Comparison of ENCODE assay signal across 8 mouse cellular contexts in genomic region chr7:30195461-30195860, GRCm38 (mm10). TPM values are rescaled to one million over a fixed set of nuclear protein-coding genes. Genes with fewer than 3 reads are reported as not detected.
DNase-seq lines count a peak whose midpoint lies in the region; ATAC-seq and TF ChIP-seq lines count a peak whose summit lies in the region.

No protein-coding gene starts in this region.

- DNase-seq in kidney, adult 9 months = no peak
- no peak for DNase-seq in hindbrain, postnatal 0 days (ENCODE audit: low spot score)
- DNase-seq in embryo, embryonic 10 days (ENCODE audit: low spot score) = no peak
- DNase-seq in thymus, postnatal 25 days = no peak
- no peak for DNase-seq in retina, embryonic 14.5 days (ENCODE audit: low spot score)

- H3K27ac ChIP-seq in kidney, embryonic 14.5 days (ENCODE audit: low read depth, low read length) = peak overlapping the region; percentile 24; the same call in 1 of the 2 replicates
- no peak overlapping the region for H3K27ac ChIP-seq in embryonic facial prominence, embryonic 12.5 days
- 0 out of 2 replicates have a peak overlapping the region, but pooled peaks have one; percentile 87 for H3K27ac ChIP-seq in hindbrain, postnatal 0 days
- H3K27ac ChIP-seq in midbrain, embryonic 16.5 days (ENCODE audit: low read length) = no peak overlapping the region; the same call in 1 of the 2 replicates

- H3K27me3 ChIP-seq in kidney, embryonic 14.5 days (ENCODE audit: control insufficient read depth, insufficient read depth, low read length) = no peaks in the 10 kb centered on the region
- H3K27me3 ChIP-seq in embryonic facial prominence, embryonic 12.5 days = no peaks in the 10 kb centered on the region
- H3K27me3 ChIP-seq in hindbrain, postnatal 0 days (ENCODE audit: insufficient read depth, low read length) = no peaks in the 10 kb centered on the region
- no peaks in the 10 kb centered on the region for H3K27me3 ChIP-seq in midbrain, embryonic 16.5 days (ENCODE audit: control insufficient read depth, insufficient read depth, low read depth, low read length)

- H3K36me3 ChIP-seq in kidney, embryonic 14.5 days (ENCODE audit: control insufficient read depth, insufficient read depth, low read length) = peaks cover 20% of the 10 kb centered on the region
- H3K36me3 ChIP-seq in embryonic facial prominence, embryonic 12.5 days = peaks cover 19% of the 10 kb centered on the region
- H3K36me3 ChIP-seq in hindbrain, postnatal 0 days (ENCODE audit: insufficient read depth, low read length) = peaks cover 12% of the 10 kb centered on the region
- H3K36me3 ChIP-seq in midbrain, embryonic 16.5 days (ENCODE audit: control insufficient read depth, insufficient read depth, low read length) = peaks cover 8% of the 10 kb centered on the region

- H3K9ac ChIP-seq in kidney, embryonic 14.5 days (ENCODE audit: low read depth, low read length) = 0 out of 2 replicates have a peak overlapping the region, but pooled peaks have one; percentile 87
- H3K9ac ChIP-seq in embryonic facial prominence, embryonic 12.5 days = no peak overlapping the region
- peak overlapping the region; percentile 83; the same call in 1 of the 2 replicates for H3K9ac ChIP-seq in hindbrain, postnatal 0 days (replicated peaks; ENCODE audit: low read length)
- peak overlapping the region; percentile 87; the same call in 1 of the 2 replicates for H3K9ac ChIP-seq in midbrain, embryonic 16.5 days (ENCODE audit: low read depth, low read length)

- H3K4me3 ChIP-seq in kidney, embryonic 14.5 days (ENCODE audit: low read length) = no peak overlapping the region; the same call in 1 of the 2 replicates
- no peak overlapping the region for H3K4me3 ChIP-seq in embryonic facial prominence, embryonic 12.5 days
- 0 out of 2 replicates have a peak overlapping the region, but pooled peaks have one; percentile 85 for H3K4me3 ChIP-seq in hindbrain, postnatal 0 days (ENCODE audit: low read length)
- peak overlapping the region; percentile 83; the same call in 1 of the 2 replicates for H3K4me3 ChIP-seq in midbrain, embryonic 16.5 days (ENCODE audit: low read depth, low read length)

- WGBS in kidney, embryonic 14.5 days = 67% methylated on average over 6 of the region's 6 CpGs
- WGBS in embryonic facial prominence, embryonic 12.5 days = 71% methylated on average over 6 of the region's 6 CpGs
- WGBS in hindbrain, postnatal 0 days = 76% methylated on average over 6 of the region's 6 CpGs
- WGBS in midbrain, embryonic 16.5 days = 75% methylated on average over 6 of the region's 6 CpGs

- TF ChIP-seq CTCF in hindbrain, postnatal 0 days (IDR thresholded peaks at IDR 0.05; ENCODE audit: low read depth) = no peak

- peaks cover 15% of the 10 kb centered on the region for H3K4me1 ChIP-seq in kidney, embryonic 14.5 days (ENCODE audit: control insufficient read depth, insufficient read depth, low read length)
- peaks cover 22% of the 10 kb centered on the region for H3K4me1 ChIP-seq in embryonic facial prominence, embryonic 12.5 days
- 0 out of 2 replicates have a peak, but pooled peaks cover 4% of the 10 kb centered on the region for H3K4me1 ChIP-seq in hindbrain, postnatal 0 days (ENCODE audit: insufficient read depth, low read length)
- H3K4me1 ChIP-seq in midbrain, embryonic 16.5 days (ENCODE audit: control insufficient read depth, insufficient read depth, low read length) = peaks cover 16% of the 10 kb centered on the region

- peak overlapping the region; percentile 77 for H3K4me2 ChIP-seq in kidney, embryonic 14.5 days (replicated peaks; ENCODE audit: low read depth, low read length)
- peak overlapping the region; percentile 79 for H3K4me2 ChIP-seq in embryonic facial prominence, embryonic 12.5 days (replicated peaks)
- H3K4me2 ChIP-seq in hindbrain, postnatal 0 days (ENCODE audit: low read depth, low read length) = peak overlapping the region; percentile 68
- H3K4me2 ChIP-seq in midbrain, embryonic 16.5 days (ENCODE audit: low read length) = peak overlapping the region; percentile 65

- no peaks in the 10 kb centered on the region for H3K9me3 ChIP-seq in kidney, embryonic 14.5 days (ENCODE audit: control insufficient read depth, low read length)
- no peaks in the 10 kb centered on the region for H3K9me3 ChIP-seq in embryonic facial prominence, embryonic 12.5 days
- H3K9me3 ChIP-seq in hindbrain, postnatal 0 days (ENCODE audit: low read length) = no peaks in the 10 kb centered on the region
- H3K9me3 ChIP-seq in midbrain, embryonic 16.5 days (replicated peaks; ENCODE audit: control insufficient read depth, low read length, poor library complexity, severe bottlenecking) = no peaks in the 10 kb centered on the region

- no peak for ATAC-seq in kidney, embryonic 14.5 days (ENCODE audit: low FRiP score, low TSS enrichment)
- ATAC-seq in embryonic facial prominence, embryonic 12.5 days (ENCODE audit: insufficient number of reproducible peaks, insufficient read depth, low FRiP score, low TSS enrichment) = no peak
- ATAC-seq in hindbrain, postnatal 0 days = no peak
- ATAC-seq in midbrain, embryonic 16.5 days = no peak

RNA-seq across cellular contexts. Expression of gene Capns1, which starts 3.1 kb away (rescaled TPM):
- 83.1 and 120 TPM in 2 replicates for polyA plus RNA-seq in kidney, embryonic 14.5 days (2014; fragmentation: Nextera tagmentation; extraction: Ambion mirVana)
- polyA plus RNA-seq in embryonic facial prominence, embryonic 12.5 days (2016; fragmentation: Nextera tagmentation; extraction: Ambion mirVana) = 80.5 and 86.6 TPM in 2 replicates
- total RNA-seq in hindbrain, postnatal 0 days (2014; rRNA removed) = 289 and 322 TPM in 2 replicates
- polyA plus RNA-seq in hindbrain, postnatal 0 days (2015; fragmentation: Nextera tagmentation; extraction: Ambion mirVana) = 83.8 and 84.6 TPM in 2 replicates
- polyA plus RNA-seq in midbrain, embryonic 16.5 days (2015; fragmentation: Nextera tagmentation; extraction: Ambion mirVana) = 64.8 and 65.3 TPM in 2 replicates

RNA-seq across cellular contexts. Expression of gene Cox7a1, which starts 11.5 kb away (rescaled TPM):
- 4.5 TPM in 2 replicates for polyA plus RNA-seq in kidney, embryonic 14.5 days (2014; fragmentation: Nextera tagmentation; extraction: Ambion mirVana)
- 4.2 and 4.7 TPM in 2 replicates for polyA plus RNA-seq in embryonic facial prominence, embryonic 12.5 days (2016; fragmentation: Nextera tagmentation; extraction: Ambion mirVana)
- not detected in 2 replicates for total RNA-seq in hindbrain, postnatal 0 days (2014; rRNA removed)
- 8.1 and 9.7 TPM in 2 replicates for polyA plus RNA-seq in hindbrain, postnatal 0 days (2015; fragmentation: Nextera tagmentation; extraction: Ambion mirVana)
- polyA plus RNA-seq in midbrain, embryonic 16.5 days (2015; fragmentation: Nextera tagmentation; extraction: Ambion mirVana) = 5.9 and 8.5 TPM in 2 replicates

RNA-seq across cellular contexts. Expression of gene Zfp146, which starts 25.9 kb away (rescaled TPM):
- polyA plus RNA-seq in kidney, embryonic 14.5 days (2014; fragmentation: Nextera tagmentation; extraction: Ambion mirVana) = 20.2 and 23.0 TPM in 2 replicates
- 17.2 and 20.6 TPM in 2 replicates for polyA plus RNA-seq in embryonic facial prominence, embryonic 12.5 days (2016; fragmentation: Nextera tagmentation; extraction: Ambion mirVana)
- total RNA-seq in hindbrain, postnatal 0 days (2014; rRNA removed) = 40.6 and 46.4 TPM in 2 replicates
- 10.0 and 10.2 TPM in 2 replicates for polyA plus RNA-seq in hindbrain, postnatal 0 days (2015; fragmentation: Nextera tagmentation; extraction: Ambion mirVana)
- 10.8 and 13.4 TPM in 2 replicates for polyA plus RNA-seq in midbrain, embryonic 16.5 days (2015; fragmentation: Nextera tagmentation; extraction: Ambion mirVana)

RNA-seq across cellular contexts. Expression of gene Polr2i, which starts 36.3 kb away (rescaled TPM):
- polyA plus RNA-seq in kidney, embryonic 14.5 days (2014; fragmentation: Nextera tagmentation; extraction: Ambion mirVana) = 173 and 268 TPM in 2 replicates
- polyA plus RNA-seq in embryonic facial prominence, embryonic 12.5 days (2016; fragmentation: Nextera tagmentation; extraction: Ambion mirVana) = 161 and 181 TPM in 2 replicates
- total RNA-seq in hindbrain, postnatal 0 days (2014; rRNA removed) = 65.9 and 98.4 TPM in 2 replicates
- polyA plus RNA-seq in hindbrain, postnatal 0 days (2015; fragmentation: Nextera tagmentation; extraction: Ambion mirVana) = 177 and 189 TPM in 2 replicates
- 158 and 166 TPM in 2 replicates for polyA plus RNA-seq in midbrain, embryonic 16.5 days (2015; fragmentation: Nextera tagmentation; extraction: Ambion mirVana)

RNA-seq across cellular contexts. Expression of gene Tbcb, which starts 36.6 kb away (rescaled TPM):
- polyA plus RNA-seq in kidney, embryonic 14.5 days (2014; fragmentation: Nextera tagmentation; extraction: Ambion mirVana) = 174 and 199 TPM in 2 replicates
- polyA plus RNA-seq in embryonic facial prominence, embryonic 12.5 days (2016; fragmentation: Nextera tagmentation; extraction: Ambion mirVana) = 224 and 250 TPM in 2 replicates
- 123 and 129 TPM in 2 replicates for total RNA-seq in hindbrain, postnatal 0 days (2014; rRNA removed)
- polyA plus RNA-seq in hindbrain, postnatal 0 days (2015; fragmentation: Nextera tagmentation; extraction: Ambion mirVana) = 466 and 473 TPM in 2 replicates
- polyA plus RNA-seq in midbrain, embryonic 16.5 days (2015; fragmentation: Nextera tagmentation; extraction: Ambion mirVana) = 436 and 442 TPM in 2 replicates

Comparison
In these comparisons a context has a peak if more than half of its experiments do, and no peak if none do; other contexts are left out.
1. H3K27ac ChIP-seq: peak in kidney, embryonic 14.5 days (single experiment) and hindbrain, postnatal 0 days (single experiment); none in embryonic facial prominence, embryonic 12.5 days (single experiment) and midbrain, embryonic 16.5 days (single experiment).
2. H3K4me3 ChIP-seq: peak in hindbrain, postnatal 0 days (single experiment) and midbrain, embryonic 16.5 days (single experiment); none in kidney, embryonic 14.5 days (single experiment) and embryonic facial prominence, embryonic 12.5 days (single experiment).
3. Peak in every context shown above with its lines, with median percentiles within 50 percentile points of each other: H3K4me2 ChIP-seq.